Mouse (Mus musculus) heart, postnatal 0 days (tissue): ENCODE data around the gene Hist1h2ag. TPM values are rescaled to one million over a fixed set of nuclear protein-coding genes. Genes with fewer than 3 reads are reported as not detected.
A peak's percentile ranks its signal among the peaks of the same experiment; 100 is the strongest.

ENCODE experiments used
- ATAC-seq: fragments of 200-750 bp; cut with Nextera tagmentation; 2 replicates; pipeline ENCODE4 v1.8.0; 2017; ENCODE audit warnings: low read depth, moderate number of reproducible peaks, moderate library complexity; ENCODE audit not compliant: insufficient read depth
- DNase-seq: peaks from one replicate; pipeline ENCODE4 v3.0.0-alpha.2; 2016; ENCODE audit warnings: low spot score
- H3K27ac ChIP-seq: fragments of 300-500 bp; sonication (generic); 2 replicates; pipeline ENCODE4 v1.5.1; 2014; ENCODE audit warnings: low read depth, mild to moderate bottlenecking
- H3K27me3 ChIP-seq: fragments of 300-500 bp; sonication (generic); 2 replicates; pipeline ENCODE4 v1.6.1; 2014; ENCODE audit warnings: low read length, mixed read lengths; ENCODE audit not compliant: control insufficient read depth, insufficient read depth
- H3K36me3 ChIP-seq: fragments of 300-500 bp; sonication (generic); replicated peaks from 2 replicates; pipeline ENCODE4 v1.6.1; 2014; ENCODE audit warnings: low read length, mixed read lengths; ENCODE audit not compliant: control insufficient read depth, insufficient read depth
- H3K4me1 ChIP-seq: fragments of 300-500 bp; sonication (generic); 2 replicates; pipeline ENCODE4 v1.6.1; 2014; ENCODE audit warnings: antibody characterized with exemption; ENCODE audit not compliant: control insufficient read depth, insufficient read depth
- H3K4me2 ChIP-seq: fragments of 300-500 bp; sonication (generic); 2 replicates; pipeline ENCODE4 v1.6.1; 2014; ENCODE audit warnings: low read depth, mild to moderate bottlenecking, low read length, moderate library complexity
- H3K4me3 ChIP-seq: fragments of 300-500 bp; sonication (generic); 2 replicates; pipeline ENCODE4 v1.5.1; 2014; ENCODE audit warnings: low read depth, low read length
- H3K9ac ChIP-seq: fragments of 300-500 bp; sonication (generic); replicated peaks from 2 replicates; pipeline ENCODE4 v1.6.1; 2014; ENCODE audit warnings: low read depth, low read length, mixed read lengths
- H3K9me3 ChIP-seq: fragments of 300-500 bp; sonication (generic); replicated peaks from 2 replicates; pipeline ENCODE4 v1.6.1; 2016; ENCODE audit warnings: low read length; ENCODE audit not compliant: control insufficient read depth
- CTCF ChIP-seq: IDR thresholded peaks from 2 replicates; pipeline ENCODE4 v1.5.1; 2016; ENCODE audit warnings: antibody characterized with exemption, control low read depth, low read depth
- EP300 ChIP-seq: IDR thresholded peaks from 2 replicates; pipeline ENCODE4 v1.6.1; 2016; ENCODE audit warnings: antibody characterized with exemption, low read depth
- WGBS: fragments of 180-500 bp; shearing (Covaris S2); extraction: QIAGEN DNeasy Blood & Tissue Kit; methylation state at CpG from one replicate; pipeline ENCODE4 v1.1.7; 2014; 5-methylcytosine and 5-hydroxymethylcytosine counted together
- polyA plus RNA-seq: library from polyadenylated mRNA; unstranded; fragments of >200 nt; fragmentation: Nextera tagmentation; extraction: Ambion mirVana; gene quantifications from 2 replicates; pipeline ENCODE4 v1.2.1, GENCODE M21; 2015
- total RNA-seq: library from RNA; depleted of rRNA; stranded (reverse); fragments of >200 nt; gene quantifications from 2 replicates; pipeline ENCODE4 v1.2.3, GENCODE M21; 2014; ENCODE audit warnings: low replicate concordance

The Hist1h2ag gene
- total and polyA plus RNA-seq, 2 experiments from 2014 or later = 7.6 to 658 TPM

DNA sequence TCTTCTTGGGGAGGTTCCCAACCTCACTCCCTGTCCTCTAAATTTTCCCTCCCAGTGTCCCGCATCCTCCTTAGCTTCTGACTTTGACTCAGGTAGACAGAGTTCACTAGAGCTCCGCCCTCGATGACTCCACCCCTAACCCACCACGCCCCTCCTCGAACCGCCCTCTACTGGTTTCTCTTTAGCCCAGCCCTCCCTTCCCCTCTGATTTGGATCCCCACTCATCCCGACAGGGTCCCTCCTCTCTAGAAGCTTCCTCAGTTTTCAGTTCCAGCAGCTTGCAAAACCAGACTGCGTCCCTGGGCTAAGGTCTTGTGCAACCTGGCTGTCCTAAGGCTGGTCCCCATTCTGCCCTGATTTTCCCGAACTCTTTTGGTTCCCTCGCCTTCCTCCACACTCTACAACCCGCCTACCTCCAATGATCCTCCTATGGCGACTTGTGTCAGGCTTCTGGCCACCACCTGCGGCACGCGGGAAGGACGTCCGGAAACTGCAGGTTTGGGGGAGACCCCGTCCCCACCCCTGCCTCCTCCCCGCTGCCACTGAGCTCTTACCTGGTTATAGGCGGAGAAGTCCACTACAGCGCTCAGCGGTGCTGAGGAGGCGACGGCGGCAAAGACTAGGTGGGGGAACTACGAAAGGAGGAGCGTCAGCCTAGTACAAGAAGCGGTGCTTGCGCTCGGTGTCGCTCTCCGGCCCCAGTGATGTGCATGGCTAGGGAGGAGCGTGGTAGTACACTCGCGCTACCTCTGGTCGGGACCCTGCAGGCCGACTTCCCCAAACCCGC is 36.2 kb downstream of the Hist1h2ag start:
- Histone ChIP-seq H3K4me1 (peaks cover 6% of the 10 kb centered on the region), H3K27me3 (peaks cover 96% of the 10 kb centered on the region), H3K4me3 (peak overlapping the region; percentile 70), H3K9me3 (no peaks in the 10 kb centered on the region), H3K9ac (no peak overlapping the region; the same call in 1 of the 2 replicates), H3K4me2 (peak overlapping the region; percentile 97), H3K27ac (no peak overlapping the region), H3K36me3 (no peaks in the 10 kb centered on the region)
- DNase-seq (no peak), ATAC-seq (peak; percentile 67)
- 1% methylated on average over 38 of the region's 38 CpGs for WGBS
- no peak for TF ChIP-seq EP300
- TF ChIP-seq CTCF = no peak

DNA sequence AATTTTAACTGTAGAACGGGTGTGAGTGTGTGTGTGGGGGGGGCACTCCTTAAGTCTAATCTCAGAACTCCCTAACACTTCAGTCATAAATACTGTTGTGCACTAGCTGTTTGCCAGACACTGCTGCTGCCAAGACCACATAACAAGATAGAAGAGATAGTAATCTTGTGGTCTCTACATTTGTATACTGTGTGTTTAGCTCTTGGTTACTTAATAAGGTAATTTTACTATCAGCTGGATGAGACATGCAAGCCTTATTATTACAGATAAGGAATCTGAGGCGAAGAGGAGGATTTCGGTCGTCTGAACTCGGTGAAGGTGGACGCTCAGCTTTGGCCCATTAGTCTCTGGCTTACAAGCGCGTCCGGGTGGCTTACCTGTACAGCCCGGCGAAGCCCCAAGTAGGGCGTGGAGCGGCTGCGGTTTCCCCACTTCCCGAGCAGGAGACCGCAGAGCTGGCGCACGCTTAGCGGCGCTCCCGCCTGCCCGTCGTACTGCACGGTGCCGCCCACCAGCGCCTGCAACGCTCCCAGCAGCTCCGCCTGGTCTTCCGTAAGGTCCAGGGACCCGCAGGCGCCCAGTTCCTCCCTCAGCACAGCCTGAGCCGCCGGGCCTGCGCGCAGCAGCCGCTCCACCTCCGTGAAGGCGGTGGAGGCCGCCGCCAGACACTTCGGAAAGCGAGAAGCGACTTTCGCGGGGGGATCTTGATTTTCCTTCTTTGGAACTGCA is 37.0 kb downstream of the Hist1h2ag start:
- Histone ChIP-seq H3K4me3 (peak overlapping the region; percentile 70), H3K36me3 (no peaks in the 10 kb centered on the region), H3K4me2 (peak overlapping the region; percentile 97), H3K9ac (no peak overlapping the region; the same call in 1 of the 2 replicates), H3K9me3 (no peaks in the 10 kb centered on the region), H3K27me3 (peaks cover 98% of the 10 kb centered on the region), H3K4me1 (peaks cover 6% of the 10 kb centered on the region), H3K27ac (no peak overlapping the region)
- TF ChIP-seq CTCF (no peak), EP300 (no peak)
- peak; percentile 74 for ATAC-seq
- DNase-seq = no peak
- WGBS = 1% methylated on average over 38 of the region's 45 CpGs

DNA sequence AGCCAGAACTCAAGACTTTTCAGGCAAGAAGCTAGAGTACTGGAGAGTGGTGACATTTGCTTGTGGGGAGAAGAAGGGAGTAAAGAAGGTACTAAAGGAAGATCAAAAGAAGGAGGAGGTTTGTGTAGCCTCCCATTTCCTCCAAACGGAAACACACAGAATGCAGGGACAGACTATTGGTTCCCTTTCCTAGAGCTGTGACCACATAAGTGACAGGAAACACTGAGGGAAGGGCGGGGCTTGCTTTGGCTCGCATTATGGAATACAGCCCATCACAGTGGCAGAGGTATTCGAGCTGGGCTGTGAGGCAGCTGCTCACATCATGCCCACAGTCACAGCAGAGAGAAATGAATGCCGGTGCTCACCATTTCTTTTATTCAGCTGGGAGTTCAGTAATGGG is 40.9 kb downstream of the Hist1h2ag start:
- Histone ChIP-seq H3K27ac (no peak overlapping the region), H3K27me3 (peaks cover 99% of the 10 kb centered on the region), H3K4me3 (no peak overlapping the region), H3K9ac (no peak overlapping the region), H3K4me1 (peaks cover 6% of the 10 kb centered on the region), H3K36me3 (no peaks in the 10 kb centered on the region), H3K9me3 (no peaks in the 10 kb centered on the region), H3K4me2 (no peak overlapping the region)
- TF ChIP-seq CTCF (no peak), EP300 (no peak)
- ATAC-seq (no peak), DNase-seq (no peak)
- 17% methylated on average over 5 of the region's 5 CpGs for WGBS

DNA sequence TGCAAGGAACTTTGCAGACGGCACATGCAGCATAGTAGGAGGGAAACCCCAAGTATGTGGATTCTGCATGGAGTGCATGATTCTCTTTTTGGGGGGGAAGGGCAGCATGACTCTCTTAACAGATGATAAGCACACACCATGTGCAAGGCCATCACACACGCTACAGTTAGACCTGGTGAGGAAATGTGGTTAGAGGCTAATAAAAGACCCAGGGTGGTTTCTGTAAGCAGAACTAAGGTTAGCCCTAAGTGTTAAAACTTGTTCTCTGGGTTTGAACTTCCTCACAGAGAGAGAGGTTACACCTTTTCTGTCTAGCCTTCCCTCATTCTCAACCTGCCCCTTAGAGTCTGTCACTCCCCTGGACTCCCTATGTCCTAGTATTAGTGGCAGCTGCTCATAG is 41.4 kb downstream of the Hist1h2ag start:
- H3K4me2 ChIP-seq = no peak overlapping the region
- WGBS = 54% methylated on average over 2 of the region's 2 CpGs
- peaks cover 99% of the 10 kb centered on the region for H3K27me3 ChIP-seq

DNA sequence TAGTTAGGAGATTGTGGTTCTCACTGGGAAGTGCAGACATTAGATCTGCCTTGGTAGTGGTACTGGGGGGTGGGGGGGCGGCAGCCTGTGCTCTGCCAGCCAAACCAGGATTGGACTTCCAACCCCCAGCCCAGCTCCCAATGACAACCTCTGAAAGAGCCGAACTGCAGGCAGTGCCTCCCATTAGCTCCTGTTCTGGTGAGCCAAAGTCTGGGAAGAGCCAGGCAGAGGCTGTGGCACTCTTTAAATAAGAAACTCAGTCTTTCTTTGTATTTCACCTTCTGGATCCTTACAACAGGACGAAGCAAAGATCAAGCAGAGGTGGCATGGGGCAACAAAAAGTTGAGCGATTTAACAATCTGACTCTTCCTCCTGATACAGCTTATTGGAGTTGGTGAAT is 43.6 kb downstream of the Hist1h2ag start:
- Histone ChIP-seq H3K9ac (no peak overlapping the region), H3K9me3 (no peaks in the 10 kb centered on the region), H3K27ac (no peak overlapping the region), H3K36me3 (no peaks in the 10 kb centered on the region), H3K4me3 (no peak overlapping the region), H3K27me3 (peaks cover 97% of the 10 kb centered on the region), H3K4me1 (0 out of 2 replicates have a peak, but pooled peaks cover 3% of the 10 kb centered on the region), H3K4me2 (no peak overlapping the region)
- TF ChIP-seq EP300 = no peak
- TF ChIP-seq CTCF = no peak
- ATAC-seq (no peak), DNase-seq (no peak)
- 51% methylated on average over 4 of the region's 4 CpGs for WGBS

More for the DNA sequence above, 41.4 kb downstream of the Hist1h2ag start:
- H3K27ac ChIP-seq = no peak overlapping the region
- H3K4me1 ChIP-seq = peaks cover 9% of the 10 kb centered on the region
- no peaks in the 10 kb centered on the region for H3K9me3 ChIP-seq
- no peak overlapping the region for H3K4me3 ChIP-seq
- H3K9ac ChIP-seq = no peak overlapping the region
- TF ChIP-seq CTCF (no peak), EP300 (no peak)
- ATAC-seq (no peak), DNase-seq (no peak)
- H3K36me3 ChIP-seq = no peaks in the 10 kb centered on the region
